Mouse (Mus musculus) R1 (cell line): ENCODE data around the gene Aatf.
"Not testable (repeated sequence)": the region's sequence is repeated elsewhere in the genome, so short reads cannot be mapped to it uniquely, and the experiment has no call there.

ENCODE experiments used
- DNase-seq: peaks from one replicate; pipeline ENCODE4 v3.0.0-alpha.2; 2018; ENCODE audit warnings: low read depth, low spot score

Aatf gene

DNA sequence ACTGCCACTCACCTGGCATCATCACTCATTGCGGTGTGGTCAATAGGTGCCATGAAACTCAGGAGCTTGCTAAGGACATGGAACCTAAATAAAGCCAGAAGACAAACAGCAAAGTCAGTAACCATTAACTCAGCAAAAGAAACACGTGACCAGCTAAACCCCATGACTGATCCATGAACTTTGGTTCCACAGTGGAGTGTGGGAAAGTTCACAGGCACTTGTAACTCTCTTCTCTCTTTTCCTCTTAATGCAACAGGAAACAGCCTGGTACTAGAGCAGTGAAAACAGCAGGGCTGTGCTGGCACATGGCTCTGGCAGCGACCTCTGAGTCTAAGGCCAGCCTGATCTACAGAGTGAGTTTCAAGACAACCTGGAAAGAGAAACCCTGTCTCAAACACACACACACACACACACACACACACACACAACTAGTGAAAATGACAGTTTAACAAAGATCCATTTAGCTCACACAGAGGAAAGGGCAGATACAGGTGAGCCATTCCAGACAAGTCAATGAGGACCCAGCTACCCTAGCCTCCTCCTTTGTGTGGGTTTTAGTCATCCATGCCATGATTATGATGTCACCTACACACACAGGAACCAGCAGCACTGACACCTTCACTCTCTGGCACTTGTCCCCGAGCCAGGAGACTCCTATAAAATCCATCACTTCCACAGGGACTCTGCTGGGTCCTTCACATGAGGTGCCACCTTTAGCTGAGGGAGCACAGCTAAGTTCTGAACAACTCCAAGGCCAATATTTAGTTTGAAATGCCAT is 70.6 kb downstream of the Aatf start:
- DNase-seq, result no peak

GRCm38 (mm10) chr11:84440402-84440801 is 72.9 kb downstream of the Aatf start:
- no peak for DNase-seq

- no peak for DNase-seq
These were observed 78.4 kb downstream of the Aatf start for GRCm38 (mm10) chr11:84434879-84435278.

DNA sequence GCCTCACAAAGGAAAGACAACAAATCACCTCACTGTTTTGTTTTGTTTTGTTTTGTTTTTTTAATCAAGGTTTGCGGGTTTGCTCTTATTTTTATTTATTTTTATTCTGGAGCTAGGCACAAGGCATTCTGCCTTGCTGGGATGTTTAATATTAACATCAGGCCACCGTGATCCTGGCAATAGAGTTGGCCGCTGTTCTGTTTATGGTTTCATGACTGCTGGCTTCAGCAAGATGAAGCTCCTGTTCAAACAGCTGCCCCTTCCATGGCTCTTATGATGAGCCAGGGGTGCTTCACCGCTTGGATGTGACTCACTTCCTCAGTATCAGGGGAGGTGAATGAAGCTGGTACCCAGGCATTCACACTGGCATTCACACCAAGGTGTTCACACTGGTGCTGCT is 83.0 kb downstream of the Aatf start:
- DNase-seq, result no peak

GRCm38 (mm10) chr11:84429581-84429980 is 83.7 kb downstream of the Aatf start:
- peak; percentile 70 for DNase-seq

DNA sequence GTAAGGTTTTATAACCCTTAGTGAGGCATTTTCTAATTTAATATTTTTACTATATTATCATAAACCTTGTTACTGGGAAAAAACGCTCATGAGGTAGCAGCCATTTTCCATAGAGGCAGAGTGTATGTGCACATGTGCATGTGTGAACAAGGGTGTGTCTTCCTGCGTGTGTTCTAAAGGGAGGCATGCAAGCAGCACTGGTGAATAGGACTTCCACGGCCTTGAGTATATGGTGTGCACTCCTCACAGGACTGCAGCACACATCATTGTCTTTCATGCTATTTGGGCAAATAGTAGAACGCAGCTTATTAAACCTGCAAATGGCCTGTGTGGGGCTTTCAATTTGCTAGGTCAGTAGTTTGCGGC is 86.7 kb downstream of the Aatf start:
- DNase-seq, result no peak

- no peak for DNase-seq
These were observed 87.3 kb downstream of the Aatf start for GRCm38 (mm10) chr11:84425736-84426632.

DNA sequence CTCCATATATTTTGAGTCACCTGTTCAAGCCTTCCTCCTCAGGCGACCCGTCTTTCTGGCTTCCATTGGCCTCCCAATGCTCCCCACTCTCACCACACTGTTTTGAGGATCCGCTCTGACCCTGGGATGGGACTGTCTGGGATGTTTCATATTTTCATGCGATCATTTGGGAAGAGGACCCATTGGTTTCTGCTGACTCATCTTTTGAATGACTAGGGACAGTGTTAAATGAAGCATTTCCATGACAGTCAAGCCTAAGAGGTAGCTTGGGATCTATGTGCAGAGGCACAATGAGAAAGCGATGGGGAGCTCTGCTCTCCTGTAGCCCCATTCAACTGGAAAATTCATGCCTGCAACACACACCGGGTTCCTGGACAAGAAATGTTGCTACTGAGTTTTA is 92.5 kb downstream of the Aatf start:
- DNase-seq, result no peak

GRCm38 (mm10) chr11:84413111-84413510 is 100.2 kb downstream of the Aatf start:
- DNase-seq, result no peak

GRCm38 (mm10) chr11:84412201-84412934 is 101.0 kb downstream of the Aatf start:
- no peak for DNase-seq

- DNase-seq, result no peak
These were observed 101.7 kb downstream of the Aatf start for GRCm38 (mm10) chr11:84411642-84412018.

GRCm38 (mm10) chr11:84410879-84411641 is 102.3 kb downstream of the Aatf start:
- DNase-seq, result no peak

- DNase-seq, result no peak
These were observed 102.9 kb downstream of the Aatf start for GRCm38 (mm10) chr11:84410383-84410782.

- DNase-seq, result peak; percentile 40
These were observed 106.6 kb downstream of the Aatf start for GRCm38 (mm10) chr11:84406733-84407132.

DNA sequence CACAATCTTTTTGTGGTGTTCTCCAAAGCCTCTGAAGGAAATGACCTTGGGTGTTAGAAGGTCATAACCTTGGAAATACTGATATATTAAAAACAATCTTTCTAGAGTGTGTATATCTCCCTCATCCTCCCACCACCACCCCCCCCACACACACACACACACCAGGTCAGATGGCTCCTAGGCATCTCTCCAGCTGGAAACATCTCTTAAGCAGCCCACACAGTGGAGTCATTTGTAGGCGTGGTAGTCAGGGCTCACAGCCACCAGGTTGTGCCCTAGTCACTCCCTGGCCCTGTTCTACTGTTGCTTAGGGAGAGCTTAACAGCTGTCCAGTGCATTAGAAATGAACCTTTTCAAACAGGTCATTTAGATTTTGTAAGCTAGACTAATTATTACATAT is 118.3 kb downstream of the Aatf start:
- DNase-seq, result no peak

- DNase-seq, result no peak
These were observed 119.8 kb downstream of the Aatf start for GRCm38 (mm10) chr11:84393571-84393970.

GRCm38 (mm10) chr11:84392066-84392465 is 121.3 kb downstream of the Aatf start:
- DNase-seq, result not testable (repeated sequence)

DNA sequence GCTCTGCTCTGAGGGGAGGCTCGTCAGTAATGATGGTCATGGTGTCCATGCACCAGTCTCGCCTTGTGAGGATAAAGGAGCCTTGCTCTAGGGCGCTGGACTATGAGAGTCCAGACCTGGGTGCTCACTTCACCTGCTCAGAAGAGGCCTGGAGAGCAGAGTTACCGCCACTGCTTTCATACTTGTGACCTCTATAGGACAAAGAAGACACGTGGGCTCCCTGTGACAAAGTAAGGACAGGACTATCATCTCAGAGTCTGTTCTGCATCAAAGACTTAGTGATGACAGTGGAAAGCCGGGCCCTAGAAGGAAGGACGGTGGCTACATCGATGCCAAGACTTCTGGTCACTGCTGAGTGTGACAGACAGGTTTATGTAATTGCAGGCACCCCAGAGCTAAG is 122.2 kb downstream of the Aatf start:
- DNase-seq, result no peak

GRCm38 (mm10) chr11:84389332-84389731 is 124.0 kb downstream of the Aatf start:
- DNase-seq, result no peak

- no peak for DNase-seq
These were observed 129.4 kb downstream of the Aatf start for GRCm38 (mm10) chr11:84383891-84384290.

- DNase-seq, result no peak
These were observed 130.9 kb downstream of the Aatf start for GRCm38 (mm10) chr11:84382450-84382849.
